Mouse (Mus musculus) lung, adult 2 months (tissue): Measurements from ENCODE around the gene Zfp428. TPM values are rescaled to one million over a fixed set of nuclear protein-coding genes. Genes with fewer than 3 reads are reported as not detected.

Source experiments
- DNase-seq: peaks from one replicate; pipeline ENCODE4 v3.0.0; 2022
- H3K4me1 ChIP-seq: fragments of 200-500 bp; 2 replicates; pipeline ENCODE4 v1.6.1; 2011; ENCODE audit warnings: low read length; ENCODE audit not compliant: control insufficient read depth, insufficient read depth
- H3K4me3 ChIP-seq: fragments of 200-500 bp; replicated peaks from 2 replicates; pipeline ENCODE3; 2011; ENCODE audit warnings: low read depth, mild to moderate bottlenecking, control low read depth, low read length; ENCODE audit errors: extremely low read depth
- CTCF ChIP-seq: fragments of 200-500 bp; IDR thresholded peaks from 2 replicates; pipeline ENCODE4 v1.5.1; 2011; ENCODE audit warnings: mild to moderate bottlenecking, low read length, control low read depth; ENCODE audit not compliant: insufficient read depth
- POLR2A ChIP-seq: fragments of 200-500 bp; IDR thresholded peaks from 2 replicates; pipeline ENCODE4 v1.6.1; 2011; ENCODE audit warnings: low read depth, mild to moderate bottlenecking, control low read depth, low read length, borderline replicate concordance; ENCODE audit errors: extremely low read depth
- WGBS: fragments of 180-500 bp; shearing (Covaris S2); methylation state at CpG from one replicate; pipeline ENCODE4 v1.1.7; 2018; 5-methylcytosine and 5-hydroxymethylcytosine counted together
- polyA plus RNA-seq: library from polyadenylated mRNA; depleted of rRNA; stranded (reverse); fragments of >200 nt; gene quantifications from 2 replicates; pipeline ENCODE4 v1.2.3, GENCODE M21; 2012

The Zfp428 gene
- polyA plus RNA-seq, 1 experiment = 7.1 TPM

GRCm38 (mm10) chr7:24539686-24540085 lies 32.9 kb downstream of the Zfp428 start:
- no peak for DNase-seq
- 80% methylated on average over 4 of the region's 4 CpGs for WGBS
- no peak overlapping the region for H3K4me3 ChIP-seq
- TF ChIP-seq CTCF = no peak
- no peak for TF ChIP-seq POLR2A
- H3K4me1 ChIP-seq = no peaks in the 10 kb centered on the region

DNA sequence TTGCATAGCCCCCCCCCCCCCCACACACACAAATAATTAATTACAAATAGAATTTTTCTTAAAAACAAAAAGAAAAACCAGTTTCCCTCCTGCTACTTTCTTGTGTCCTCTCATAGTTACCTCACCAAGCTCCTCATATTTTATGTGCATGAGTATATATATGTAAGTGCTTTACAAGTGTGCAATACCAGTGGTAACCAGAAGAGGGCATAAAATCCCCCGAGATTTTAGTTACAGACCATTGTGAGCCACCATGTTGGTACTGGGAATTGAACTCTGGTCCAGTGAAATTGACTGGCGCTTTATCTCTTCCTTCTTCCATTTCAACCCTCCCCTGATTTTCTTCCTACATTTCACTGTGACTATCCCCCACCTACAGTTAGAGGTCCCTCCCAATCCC lies 37.7 kb downstream of the Zfp428 start:
- TF ChIP-seq CTCF (no peak), POLR2A (no peak)
- 0 out of 2 replicates have a peak, but pooled peaks cover 2% of the 10 kb centered on the region for H3K4me1 ChIP-seq
- H3K4me3 ChIP-seq = no peak overlapping the region
- 83% methylated on average over 2 of the region's 2 CpGs for WGBS
- no peak for DNase-seq

DNA sequence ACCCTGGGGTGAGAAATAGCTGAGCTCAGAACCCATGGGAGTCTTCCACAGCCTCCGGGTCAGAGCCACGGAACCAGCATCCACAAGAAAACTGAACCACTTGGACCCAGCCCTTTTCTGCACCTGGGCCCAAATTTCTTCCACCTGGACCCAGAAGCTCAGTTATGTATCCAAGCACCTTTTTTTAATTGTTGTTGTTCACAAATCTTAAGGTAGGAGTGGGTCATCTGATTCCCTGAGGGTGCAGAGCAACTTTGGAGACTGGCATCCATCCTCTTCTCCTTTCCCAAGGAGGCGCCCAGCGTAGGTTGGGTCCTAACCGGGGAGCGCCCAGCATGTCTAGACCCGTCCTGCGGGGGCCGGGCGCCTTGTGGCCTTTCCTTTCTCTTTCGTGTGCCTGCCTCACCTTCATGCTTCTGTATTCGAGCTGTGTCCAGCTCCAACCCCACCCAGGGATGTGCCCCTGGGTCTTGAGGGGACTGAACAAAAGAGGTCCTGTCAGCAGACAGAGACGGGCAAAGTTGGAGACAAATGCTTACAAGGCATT lies 39.3 kb downstream of the Zfp428 start, which contains the start of the genes Pinlyp and Xrcc1:
TSS of gene Pinlyp (minus strand) at position 51 of the 547 bp plus-strand sequence.
TSS of gene Xrcc1 (plus strand) at position 222 of the 547 bp plus-strand sequence.
- H3K4me1 ChIP-seq = 0 out of 2 replicates have a peak, but pooled peaks cover 2% of the 10 kb centered on the region
- 35% methylated on average over 13 of the region's 13 CpGs for WGBS
- DNase-seq = peak; percentile 18
- peak within 1 kb of the TSS; percentile 97 for H3K4me3 ChIP-seq
- TF ChIP-seq CTCF (no peak), POLR2A (no peak)

- peak; percentile 98 for DNase-seq
- Histone ChIP-seq H3K4me1 (0 out of 2 replicates have a peak, but pooled peaks cover 2% of the 10 kb centered on the region), H3K4me3 (peak overlapping the region; percentile 97)
- TF ChIP-seq POLR2A = no peak
- TF ChIP-seq CTCF = no peak
- WGBS = 1% methylated on average over 57 of the region's 57 CpGs
These were observed 40.0 kb downstream of the Zfp428 start for GRCm38 (mm10) chr7:24546634-24547389.

GRCm38 (mm10) chr7:24547534-24548036 lies 40.8 kb downstream of the Zfp428 start:
- WGBS = 21% methylated on average over 13 of the region's 13 CpGs
- H3K4me3 ChIP-seq = peak overlapping the region; percentile 97
- H3K4me1 ChIP-seq = 0 out of 2 replicates have a peak, but pooled peaks cover 2% of the 10 kb centered on the region
- TF ChIP-seq POLR2A = no peak
- no peak for TF ChIP-seq CTCF
- DNase-seq = no peak

- Histone ChIP-seq H3K4me3 (no peak overlapping the region), H3K4me1 (0 out of 2 replicates have a peak, but pooled peaks cover 2% of the 10 kb centered on the region)
- TF ChIP-seq CTCF (no peak), POLR2A (no peak)
- no peak for DNase-seq
- 74% methylated on average over 12 of the region's 12 CpGs for WGBS
These were observed 45.4 kb downstream of the Zfp428 start for GRCm38 (mm10) chr7:24551985-24552759.

DNA sequence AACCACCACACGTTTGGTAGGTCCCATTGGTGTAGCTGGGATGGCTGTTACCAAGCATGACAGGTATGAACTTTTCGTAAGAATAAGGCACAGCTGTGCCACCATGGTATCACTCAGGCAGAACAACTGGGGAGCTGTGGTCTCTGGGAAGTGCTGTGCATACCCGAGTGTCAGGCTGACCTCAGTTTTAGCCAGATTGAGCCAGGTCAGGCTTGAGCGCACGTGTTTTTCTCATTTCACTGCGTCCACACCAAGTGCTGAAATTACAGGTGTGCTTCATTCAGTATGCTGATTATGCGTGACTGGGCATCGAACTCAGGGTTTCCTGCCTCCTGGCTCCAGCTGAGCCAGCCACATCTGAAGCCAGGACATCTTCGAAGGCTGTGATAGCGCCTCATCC lies 49.0 kb downstream of the Zfp428 start:
- no peak for DNase-seq
- no peak overlapping the region for H3K4me3 ChIP-seq
- H3K4me1 ChIP-seq = no peaks in the 10 kb centered on the region
- WGBS = 91% methylated on average over 10 of the region's 10 CpGs
- TF ChIP-seq CTCF (no peak), POLR2A (no peak)

DNA sequence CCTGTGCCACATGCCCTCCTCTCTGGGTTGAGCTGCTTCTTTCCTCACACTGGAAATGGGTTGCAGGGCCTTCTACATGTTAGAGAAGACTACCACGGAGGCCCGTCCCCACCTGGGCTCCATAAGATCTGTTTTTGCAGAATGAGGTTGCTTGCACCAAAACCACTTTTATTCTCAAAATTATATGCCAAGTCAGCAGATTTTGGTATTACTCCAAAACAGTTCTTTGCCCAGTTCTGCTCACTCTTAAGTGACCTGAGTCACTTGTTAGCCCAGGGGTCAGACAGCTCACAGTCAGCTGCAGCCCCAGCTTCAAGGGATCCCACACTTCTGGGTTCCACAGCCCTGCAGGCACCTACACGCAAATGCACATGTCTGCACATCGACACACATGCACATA lies 54.6 kb downstream of the Zfp428 start:
- 81% methylated on average over 4 of the region's 4 CpGs for WGBS
- H3K4me3 ChIP-seq = no peak overlapping the region
- no peak for DNase-seq
- TF ChIP-seq POLR2A = no peak
- TF ChIP-seq CTCF = no peak
- H3K4me1 ChIP-seq = no peaks in the 10 kb centered on the region

DNA sequence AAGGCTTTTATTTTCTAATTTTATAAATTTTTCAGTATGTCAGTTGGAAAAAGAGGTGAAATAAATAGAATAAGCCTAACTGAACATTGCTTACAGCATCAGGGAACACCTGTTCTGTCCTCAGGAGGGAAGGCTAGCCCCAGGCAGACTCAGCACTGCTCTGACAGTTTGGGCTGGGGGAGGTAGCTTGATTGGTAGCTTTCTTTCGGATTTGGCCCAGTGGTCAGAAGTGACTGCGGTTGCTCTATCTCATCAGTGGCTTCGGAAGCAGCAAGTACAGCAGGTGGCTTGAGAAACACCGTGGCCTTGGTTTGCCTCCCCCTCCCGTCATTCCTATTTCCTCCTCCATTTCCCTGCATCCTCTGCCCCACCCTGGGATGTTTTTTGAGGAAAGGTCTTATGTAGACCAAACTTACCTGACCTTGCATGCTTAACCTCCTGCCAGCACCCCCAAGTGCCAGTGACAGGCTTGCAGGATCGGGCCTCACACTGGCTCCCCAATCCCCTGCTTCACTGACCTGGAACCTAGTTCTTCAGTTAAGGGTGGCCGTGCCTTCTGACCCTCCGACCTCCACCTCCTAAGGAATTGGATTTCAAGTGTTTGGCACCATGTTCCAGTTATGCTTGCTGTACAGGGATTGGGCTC lies 56.5 kb downstream of the Zfp428 start:
- Histone ChIP-seq H3K4me3 (no peak overlapping the region), H3K4me1 (no peaks in the 10 kb centered on the region)
- WGBS = 84% methylated on average over 8 of the region's 8 CpGs
- DNase-seq = no peak
- no peak for TF ChIP-seq CTCF
- TF ChIP-seq POLR2A = no peak
